Mouse (Mus musculus): ENCODE measurements around the gene Gm20481. TPM values are rescaled to one million over a fixed set of nuclear protein-coding genes. Genes with fewer than 3 reads are reported as not detected.

The Gm20481 gene
- polyA plus RNA-seq, 1 experiment from 2014 or later: not detected

- Histone ChIP-seq H3K4me2 (ENCODE audit: low read length) (no peak overlapping the region), H3K9ac (ENCODE audit: low read length) (no peak overlapping the region), H3K9me3 (ENCODE audit: control insufficient read depth, low read length) (no peaks in the 10 kb centered on the region), H3K4me1 (replicated peaks; ENCODE audit: control insufficient read depth, insufficient read depth, low read length) (peaks cover 6% of the 10 kb centered on the region; the same call in 1 of the 2 replicates), H3K27me3 (replicated peaks; ENCODE audit: control insufficient read depth, insufficient read depth, low read length) (no peaks in the 10 kb centered on the region), H3K4me3 (ENCODE audit: low read depth, low read length) (no peak overlapping the region), H3K36me3 (ENCODE audit: control insufficient read depth, insufficient read depth, low read length) (peaks cover 28% of the 10 kb centered on the region; the same call in 1 of the 2 replicates), H3K27ac (ENCODE audit: low read depth) (no peak overlapping the region)
- ATAC-seq (replicated peaks; ENCODE audit: low FRiP score, low TSS enrichment, low read depth) (no peak), DNase-seq (ENCODE audit: low spot score) (no peak)
- 73% methylated on average over 24 of the region's 24 CpGs for WGBS
These were observed 35.7 kb upstream of the Gm20481 start for GRCm38 (mm10) chr17:34934031-34934430.

- Histone ChIP-seq H3K36me3 (ENCODE audit: control insufficient read depth, insufficient read depth, low read length) (peaks cover 28% of the 10 kb centered on the region; the same call in 1 of the 2 replicates), H3K4me1 (replicated peaks; ENCODE audit: control insufficient read depth, insufficient read depth, low read length) (peaks cover 6% of the 10 kb centered on the region; the same call in 1 of the 2 replicates), H3K4me2 (ENCODE audit: low read length) (no peak overlapping the region), H3K9me3 (ENCODE audit: control insufficient read depth, low read length) (no peaks in the 10 kb centered on the region), H3K27ac (ENCODE audit: low read depth) (no peak overlapping the region), H3K9ac (ENCODE audit: low read length) (no peak overlapping the region), H3K4me3 (ENCODE audit: low read depth, low read length) (no peak overlapping the region), H3K27me3 (replicated peaks; ENCODE audit: control insufficient read depth, insufficient read depth, low read length) (no peaks in the 10 kb centered on the region)
- ATAC-seq (replicated peaks; ENCODE audit: low FRiP score, low TSS enrichment, low read depth): no peak
- WGBS: 50% methylated on average over 8 of the region's 8 CpGs
- no peak for DNase-seq (ENCODE audit: low spot score)
These were observed 34.9 kb upstream of the Gm20481 start for GRCm38 (mm10) chr17:34934830-34935229.

- 80% methylated on average over 6 of the region's 6 CpGs for WGBS
- Histone ChIP-seq H3K9me3 (ENCODE audit: control insufficient read depth, low read length) (no peaks in the 10 kb centered on the region), H3K27me3 (replicated peaks; ENCODE audit: control insufficient read depth, insufficient read depth, low read length) (no peaks in the 10 kb centered on the region), H3K27ac (ENCODE audit: low read depth) (no peak overlapping the region), H3K9ac (ENCODE audit: low read length) (no peak overlapping the region), H3K4me3 (ENCODE audit: low read depth, low read length) (no peak overlapping the region), H3K4me1 (replicated peaks; ENCODE audit: control insufficient read depth, insufficient read depth, low read length) (peaks cover 6% of the 10 kb centered on the region), H3K4me2 (ENCODE audit: low read length) (no peak overlapping the region), H3K36me3 (ENCODE audit: control insufficient read depth, insufficient read depth, low read length) (peaks cover 23% of the 10 kb centered on the region; the same call in 1 of the 2 replicates)
- ATAC-seq (replicated peaks; ENCODE audit: low FRiP score, low TSS enrichment, low read depth) (no peak), DNase-seq (ENCODE audit: low spot score) (no peak)
These were observed 31.7 kb upstream of the Gm20481 start for GRCm38 (mm10) chr17:34937960-34938505.

- 7% methylated on average over 15 of the region's 15 CpGs for WGBS
- peak overlapping the region; percentile 54 for H3K4me2 ChIP-seq (ENCODE audit: low read length)
- peak overlapping the region; percentile 42 for H3K9ac ChIP-seq (ENCODE audit: low read length)
- no peak for ATAC-seq (replicated peaks; ENCODE audit: low FRiP score, low TSS enrichment, low read depth)
- H3K4me3 ChIP-seq (ENCODE audit: low read depth, low read length): peak overlapping the region; percentile 22
- H3K27ac ChIP-seq (ENCODE audit: low read depth): peak overlapping the region; percentile 51
- DNase-seq (ENCODE audit: low spot score): peak; percentile 61
- H3K27me3 ChIP-seq (replicated peaks; ENCODE audit: control insufficient read depth, insufficient read depth, low read length): no peaks in the 10 kb centered on the region
- H3K36me3 ChIP-seq (ENCODE audit: control insufficient read depth, insufficient read depth, low read length): no peaks in the 10 kb centered on the region
- peaks cover 6% of the 10 kb centered on the region for H3K4me1 ChIP-seq (replicated peaks; ENCODE audit: control insufficient read depth, insufficient read depth, low read length)
- H3K9me3 ChIP-seq (ENCODE audit: control insufficient read depth, low read length): 0 out of 2 replicates have a peak, but pooled peaks cover 2% of the 10 kb centered on the region
These were observed 28.2 kb upstream of the Gm20481 start for GRCm38 (mm10) chr17:34941344-34942041.

DNA sequence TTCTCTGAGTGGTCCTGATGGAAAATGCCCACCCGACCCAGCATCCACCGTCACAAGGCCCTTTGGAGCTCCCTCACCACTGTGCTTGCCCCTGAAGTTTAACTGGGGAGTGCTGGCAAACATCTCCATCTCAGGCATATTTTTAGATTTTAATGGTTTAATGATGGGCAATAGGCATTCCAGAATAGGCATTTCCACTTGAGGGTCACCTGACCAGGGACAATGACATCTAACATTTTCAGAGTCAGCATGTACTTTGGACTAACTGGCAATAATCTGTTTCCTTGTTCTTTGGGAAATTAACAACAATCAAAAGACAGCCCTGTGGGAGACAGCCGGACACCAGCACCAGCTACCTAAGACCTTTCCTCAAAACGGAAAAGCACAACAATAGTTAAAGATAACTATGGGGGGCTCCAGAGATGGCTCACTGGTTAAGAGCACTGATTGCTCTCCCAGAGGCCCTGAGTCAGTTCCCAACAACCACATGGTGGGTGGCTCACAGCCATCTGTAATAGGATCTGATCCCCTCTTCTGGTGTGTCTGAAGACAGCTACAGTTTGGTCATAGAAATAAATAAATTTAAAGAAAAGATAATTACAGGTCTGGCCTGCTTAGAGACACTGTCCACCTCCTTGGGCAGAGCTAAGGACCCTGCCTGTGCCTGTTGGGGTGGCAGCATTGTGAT is 26.4 kb upstream of the Gm20481 start:
- 0 out of 2 replicates have a peak, but pooled peaks cover 2% of the 10 kb centered on the region for H3K9me3 ChIP-seq (ENCODE audit: control insufficient read depth, low read length)
- DNase-seq (ENCODE audit: low spot score): peak; percentile 63
- H3K4me1 ChIP-seq (replicated peaks; ENCODE audit: control insufficient read depth, insufficient read depth, low read length): peaks cover 6% of the 10 kb centered on the region
- no peaks in the 10 kb centered on the region for H3K27me3 ChIP-seq (replicated peaks; ENCODE audit: control insufficient read depth, insufficient read depth, low read length)
- H3K36me3 ChIP-seq (ENCODE audit: control insufficient read depth, insufficient read depth, low read length): no peaks in the 10 kb centered on the region
- no peak overlapping the region for H3K4me3 ChIP-seq (ENCODE audit: low read depth, low read length)
- H3K27ac ChIP-seq (ENCODE audit: low read depth): peak overlapping the region; percentile 65
- ATAC-seq (replicated peaks; ENCODE audit: low FRiP score, low TSS enrichment, low read depth): peak; percentile 45; the same call in 1 of the 2 replicates
- H3K4me2 ChIP-seq (ENCODE audit: low read length): no peak overlapping the region
- no peak overlapping the region for H3K9ac ChIP-seq (ENCODE audit: low read length)
- 72% methylated on average over 4 of the region's 4 CpGs for WGBS

- Histone ChIP-seq H3K4me1 (replicated peaks; ENCODE audit: control insufficient read depth, insufficient read depth, low read length) (peaks cover 6% of the 10 kb centered on the region), H3K27me3 (replicated peaks; ENCODE audit: control insufficient read depth, insufficient read depth, low read length) (no peaks in the 10 kb centered on the region), H3K4me3 (ENCODE audit: low read depth, low read length) (no peak overlapping the region), H3K4me2 (ENCODE audit: low read length) (no peak overlapping the region), H3K36me3 (ENCODE audit: control insufficient read depth, insufficient read depth, low read length) (no peaks in the 10 kb centered on the region; the same call in 1 of the 2 replicates), H3K9me3 (ENCODE audit: control insufficient read depth, low read length) (0 out of 2 replicates have a peak, but pooled peaks cover 2% of the 10 kb centered on the region), H3K27ac (ENCODE audit: low read depth) (no peak overlapping the region), H3K9ac (ENCODE audit: low read length) (no peak overlapping the region)
- ATAC-seq (replicated peaks; ENCODE audit: low FRiP score, low TSS enrichment, low read depth) (no peak), DNase-seq (ENCODE audit: low spot score) (no peak)
These were observed 25.4 kb upstream of the Gm20481 start for GRCm38 (mm10) chr17:34944362-34944761.

DNA sequence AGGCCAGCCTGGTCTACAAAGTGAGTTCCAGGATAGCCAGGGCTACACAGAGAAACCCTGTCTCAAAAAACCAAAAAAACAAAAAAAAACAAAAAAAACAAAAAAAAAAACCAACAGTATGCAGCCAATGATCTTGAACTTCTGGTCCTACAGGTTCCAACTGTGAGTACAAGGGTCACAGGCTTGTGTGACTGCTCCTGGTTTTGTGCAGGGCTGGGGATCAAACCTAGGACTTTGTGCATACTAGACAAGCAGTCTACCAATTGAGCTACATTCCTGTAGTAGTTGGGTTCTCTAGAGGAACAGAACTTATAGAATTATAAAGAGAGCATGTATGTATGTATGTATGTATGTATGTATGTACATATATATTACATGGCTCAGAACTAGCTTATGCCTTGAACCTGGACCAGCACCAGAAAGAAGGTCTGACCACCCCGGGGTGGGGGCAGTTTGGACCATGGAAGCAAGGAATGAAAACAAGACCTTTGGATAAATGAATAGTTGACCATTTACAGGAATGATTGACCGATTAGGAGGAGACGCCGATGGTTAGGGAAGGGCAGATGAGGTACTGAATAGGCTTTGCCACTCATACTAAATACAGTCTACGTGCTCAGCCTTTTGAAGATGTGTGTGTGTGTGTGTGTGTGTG is 23.1 kb upstream of the Gm20481 start:
- H3K9me3 ChIP-seq (ENCODE audit: control insufficient read depth, low read length): 0 out of 2 replicates have a peak, but pooled peaks cover 2% of the 10 kb centered on the region
- no peak for DNase-seq (ENCODE audit: low spot score)
- H3K9ac ChIP-seq (ENCODE audit: low read length): no peak overlapping the region
- no peak overlapping the region for H3K27ac ChIP-seq (ENCODE audit: low read depth)
- no peak overlapping the region for H3K4me2 ChIP-seq (ENCODE audit: low read length)
- peaks cover 8% of the 10 kb centered on the region for H3K4me1 ChIP-seq (replicated peaks; ENCODE audit: control insufficient read depth, insufficient read depth, low read length)
- no peak for ATAC-seq (replicated peaks; ENCODE audit: low FRiP score, low TSS enrichment, low read depth)
- H3K36me3 ChIP-seq (ENCODE audit: control insufficient read depth, insufficient read depth, low read length): peaks cover 21% of the 10 kb centered on the region
- H3K4me3 ChIP-seq (ENCODE audit: low read depth, low read length): no peak overlapping the region
- no peaks in the 10 kb centered on the region for H3K27me3 ChIP-seq (replicated peaks; ENCODE audit: control insufficient read depth, insufficient read depth, low read length)
- 90% methylated on average over 5 of the region's 5 CpGs for WGBS

DNA sequence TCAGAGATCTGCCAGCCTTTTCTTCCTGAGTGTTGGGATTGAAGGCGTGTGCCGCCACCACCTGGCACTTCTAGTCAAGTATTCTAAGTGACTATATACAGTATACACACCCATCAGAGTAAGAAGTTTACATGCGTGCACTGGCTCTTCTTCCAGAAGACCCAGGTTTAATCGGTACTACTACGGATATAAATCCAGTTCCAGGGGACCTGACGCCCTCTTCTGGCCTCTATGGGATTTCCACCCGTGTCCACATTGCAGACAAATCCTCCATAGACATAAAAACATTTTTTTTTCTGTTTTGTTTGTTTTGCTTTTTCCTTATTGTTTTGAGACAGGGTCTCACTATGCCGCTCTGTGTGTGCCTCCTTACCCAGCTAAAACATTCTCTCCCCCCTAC is 22.1 kb upstream of the Gm20481 start:
- peaks cover 21% of the 10 kb centered on the region for H3K36me3 ChIP-seq (ENCODE audit: control insufficient read depth, insufficient read depth, low read length)
- 27% methylated on average over 8 of the region's 8 CpGs for WGBS

More for the DNA sequence above, 22.1 kb upstream of the Gm20481 start:
- Histone ChIP-seq H3K27ac (ENCODE audit: low read depth) (no peak overlapping the region), H3K4me3 (ENCODE audit: low read depth, low read length) (no peak overlapping the region), H3K9ac (ENCODE audit: low read length) (no peak overlapping the region), H3K4me1 (replicated peaks; ENCODE audit: control insufficient read depth, insufficient read depth, low read length) (peaks cover 4% of the 10 kb centered on the region; the same call in 1 of the 2 replicates), H3K4me2 (ENCODE audit: low read length) (no peak overlapping the region), H3K27me3 (replicated peaks; ENCODE audit: control insufficient read depth, insufficient read depth, low read length) (no peaks in the 10 kb centered on the region), H3K9me3 (ENCODE audit: control insufficient read depth, low read length) (0 out of 2 replicates have a peak, but pooled peaks cover 2% of the 10 kb centered on the region)
- no peak for ATAC-seq (replicated peaks; ENCODE audit: low FRiP score, low TSS enrichment, low read depth)
- DNase-seq (ENCODE audit: low spot score): no peak

Data from intestine, embryonic 14.5 days (tissue).